In genomic region chr17:87974629-87975228, GRCm38 (mm10) we compare ENCODE assay signal across 8 mouse cellular contexts. TPM values are rescaled to one million over a fixed set of nuclear protein-coding genes. Genes with fewer than 3 reads are reported as not detected.
DNase-seq lines count a peak whose midpoint lies in the region; ATAC-seq lines count a peak whose summit lies in the region.

Msh6 (plus strand) TSS chr17:87975062.

- peaks cover 4% of the 10 kb centered on the region for H3K36me3 ChIP-seq in intestine, embryonic 14.5 days (ENCODE audit: control insufficient read depth, insufficient read depth, low read length)

- H3K27me3 ChIP-seq in intestine, embryonic 14.5 days (replicated peaks; ENCODE audit: control insufficient read depth, insufficient read depth, low read length): no peaks in the 10 kb centered on the region

- peak within 1 kb of the TSS; percentile 97 for H3K4me3 ChIP-seq in intestine, embryonic 14.5 days (ENCODE audit: low read depth, low read length)

- under 1% methylated on average over 62 of the region's 63 CpGs for WGBS in intestine, embryonic 14.5 days

- H3K9me3 ChIP-seq in intestine, embryonic 14.5 days (ENCODE audit: control insufficient read depth, low read length): no peaks in the 10 kb centered on the region

- DNase-seq in adipocyte (ENCODE audit: low spot score): peak; percentile 94
- peak; percentile 92 for DNase-seq in embryo, embryonic 10 days (ENCODE audit: low spot score)
- DNase-seq in gastrocnemius, postnatal 14 days: peak; percentile 88
- peak; percentile 94 for DNase-seq in intestine, embryonic 14.5 days (ENCODE audit: low spot score)
- peak; percentile 82 to 83 for DNase-seq in left cerebral cortex, postnatal 14 days (ENCODE audit: low spot score in 2 of 2)
- DNase-seq in mesoderm, embryonic 11.5 days (ENCODE audit: low read depth, low spot score): peak; percentile 96
- DNase-seq in right cerebral cortex, postnatal 36 days (ENCODE audit: low spot score in 2 of 2): peak; percentile 81 to 83
- peak; percentile 93 for DNase-seq in yolk sac, embryonic 10.5 days (ENCODE audit: low spot score)

- intact Hi-C loops in gastrocnemius, postnatal 14 days (cut with DNase I; ENCODE audit: low total_unique reads): no loop called here
- intact Hi-C loops in left cerebral cortex, postnatal 14 days (cut with DNase I): no loop called here

- H3K4me2 ChIP-seq in intestine, embryonic 14.5 days (ENCODE audit: low read length): peak within 1 kb of the TSS; percentile 68

- peak within 1 kb of the TSS; percentile 85 for H3K27ac ChIP-seq in intestine, embryonic 14.5 days (ENCODE audit: low read depth)

- H3K4me1 ChIP-seq in intestine, embryonic 14.5 days (replicated peaks; ENCODE audit: control insufficient read depth, insufficient read depth, low read length): peaks cover 13% of the 10 kb centered on the region

- peak; percentile 99 for ATAC-seq in intestine, embryonic 14.5 days (replicated peaks; ENCODE audit: low FRiP score, low TSS enrichment, low read depth)

- peak within 1 kb of the TSS; percentile 88 for H3K9ac ChIP-seq in intestine, embryonic 14.5 days (ENCODE audit: low read length)

RNA-seq across cellular contexts. Expression of gene Msh6, which starts in this region (rescaled TPM):
- 1 to 10 TPM; 4.1 to 5.0 TPM for total RNA-seq in gastrocnemius, postnatal 14 days (2021)
- polyA plus RNA-seq in intestine, embryonic 14.5 days (2014; fragmentation: Nextera tagmentation; extraction: Ambion mirVana): 58.7 and 62.2 TPM in 2 replicates
- total RNA-seq in left cerebral cortex, postnatal 14 days (2021): 10 to 100 TPM; 14.4 to 16.4 TPM

Comparison
In these comparisons a context has a peak if more than half of its experiments do, and no peak if none do; other contexts are left out.
1. Peak in every context shown above with its lines: DNase-seq, ATAC-seq, H3K4me3 ChIP-seq and H3K27ac ChIP-seq.